Mouse (Mus musculus) right cerebral cortex, postnatal 4 days (tissue): ENCODE results near the gene Ltc4s.

Experiments used
- DNase-seq: peaks from one replicate; pipeline ENCODE4 v3.0.0-alpha.2; 2022

Ltc4s gene

GRCm38 (mm10) chr11:50243926-50244325 is 5.5 kb upstream of the Ltc4s start:
- DNase-seq, result no peak

- no peak for DNase-seq
Observed at GRCm38 (mm10) chr11:50240235-50240911, 2.0 kb upstream of the Ltc4s start.

GRCm38 (mm10) chr11:50238821-50239791 is 690 bp upstream of the Ltc4s start:
- DNase-seq, result no peak

- no peak for DNase-seq
Observed at GRCm38 (mm10) chr11:50236937-50237835, 1.2 kb downstream of the Ltc4s start.

- DNase-seq, result peak; percentile 89
Observed at GRCm38 (mm10) chr11:50236540-50236936, 1.9 kb downstream of the Ltc4s start.

GRCm38 (mm10) chr11:50234606-50235005 is 3.8 kb downstream of the Ltc4s start:
- no peak for DNase-seq

- DNase-seq, result no peak
Observed at GRCm38 (mm10) chr11:50233993-50234392, 4.4 kb downstream of the Ltc4s start.

GRCm38 (mm10) chr11:50233022-50233421 is 5.4 kb downstream of the Ltc4s start:
- DNase-seq, result no peak

GRCm38 (mm10) chr11:50231411-50231810 is 7.0 kb downstream of the Ltc4s start:
- DNase-seq, result peak; percentile 50

- no peak for DNase-seq
Observed at GRCm38 (mm10) chr11:50230481-50231304, 7.7 kb downstream of the Ltc4s start.

- DNase-seq, result no peak
Observed at GRCm38 (mm10) chr11:50229252-50229910, 9.0 kb downstream of the Ltc4s start.

- DNase-seq, result no peak
Observed at GRCm38 (mm10) chr11:50228772-50229171, 9.6 kb downstream of the Ltc4s start.

- no peak for DNase-seq
Observed at GRCm38 (mm10) chr11:50227736-50228135, 10.7 kb downstream of the Ltc4s start.

- no peak for DNase-seq
Observed at GRCm38 (mm10) chr11:50227226-50227625, 11.2 kb downstream of the Ltc4s start.

GRCm38 (mm10) chr11:50226406-50226805 is 12.0 kb downstream of the Ltc4s start:
- DNase-seq, result no peak

- peak; percentile 53 for DNase-seq
Observed at GRCm38 (mm10) chr11:50225611-50226378, 12.6 kb downstream of the Ltc4s start.

- peak; percentile 85 for DNase-seq
Observed at GRCm38 (mm10) chr11:50224671-50225530, 13.5 kb downstream of the Ltc4s start.

GRCm38 (mm10) chr11:50223783-50224662 is 14.4 kb downstream of the Ltc4s start:
- DNase-seq, result no peak
